Mouse (Mus musculus) fibroblast of lung, adult 2 months (primary cell): ENCODE measurements at regions not wholly inside any gene's neighbourhood (a gene's known extent, or its start where the extent isn't known, plus 50 kb on each side); places are given as distances from the start of the nearest gene placed in this dataset.
A peak's percentile ranks its signal among the peaks of the same experiment; 100 is the strongest.

Experiments
- DNase-seq: peaks from one replicate; pipeline ENCODE4 v3.0.0-alpha.2; 2011; ENCODE audit warnings: low read depth

- no peak for DNase-seq
Observed at GRCm38 (mm10) chr3:8004271-8004670, 1384.0 kb upstream of the 1700008P02Rik start.

DNA sequence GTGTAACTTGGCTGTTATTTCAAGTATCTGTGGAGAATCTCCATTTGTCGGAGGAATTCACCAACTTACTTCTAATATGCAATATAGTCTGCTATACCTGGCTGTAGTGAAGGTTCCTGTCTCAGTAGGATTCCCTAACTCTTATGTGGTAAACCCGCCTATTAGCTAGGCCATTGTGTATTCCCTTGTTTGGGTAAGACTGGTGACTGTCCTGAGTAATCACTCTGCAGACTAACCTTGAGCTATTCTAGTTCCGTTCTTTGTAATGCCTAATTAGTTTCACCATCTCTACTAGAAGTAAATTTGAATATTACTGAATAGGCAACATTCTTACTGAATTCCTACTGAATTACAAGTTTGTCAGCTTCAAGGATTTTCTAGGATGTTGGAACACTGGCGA lies 1380.8 kb upstream of the 1700008P02Rik start:
- no peak for DNase-seq

- no peak for DNase-seq
Observed at GRCm38 (mm10) chr3:7992322-7992721, 1372.1 kb upstream of the 1700008P02Rik start.

GRCm38 (mm10) chr3:7973287-7973686 lies 1353.0 kb upstream of the 1700008P02Rik start:
- DNase-seq: peak; percentile 13

DNA sequence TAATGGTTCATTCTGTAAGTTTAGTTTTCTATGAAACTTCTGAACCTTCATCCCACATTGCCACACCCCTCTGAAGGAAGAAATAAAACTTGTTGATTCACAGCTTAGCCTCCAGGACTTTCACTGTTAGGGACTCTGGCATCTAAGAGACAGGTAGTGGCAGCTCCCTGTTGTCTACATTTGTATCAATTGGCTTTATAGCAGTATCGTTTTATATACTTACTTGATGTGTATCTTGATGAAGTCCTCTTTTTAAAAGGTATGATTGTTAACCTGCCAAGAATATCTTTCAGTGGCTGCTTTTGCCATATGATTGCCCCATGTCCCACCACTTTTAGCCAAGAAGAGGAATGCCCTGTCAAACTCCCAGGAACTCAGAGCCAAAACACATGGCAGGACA lies 1333.7 kb upstream of the 1700008P02Rik start:
- no peak for DNase-seq

DNA sequence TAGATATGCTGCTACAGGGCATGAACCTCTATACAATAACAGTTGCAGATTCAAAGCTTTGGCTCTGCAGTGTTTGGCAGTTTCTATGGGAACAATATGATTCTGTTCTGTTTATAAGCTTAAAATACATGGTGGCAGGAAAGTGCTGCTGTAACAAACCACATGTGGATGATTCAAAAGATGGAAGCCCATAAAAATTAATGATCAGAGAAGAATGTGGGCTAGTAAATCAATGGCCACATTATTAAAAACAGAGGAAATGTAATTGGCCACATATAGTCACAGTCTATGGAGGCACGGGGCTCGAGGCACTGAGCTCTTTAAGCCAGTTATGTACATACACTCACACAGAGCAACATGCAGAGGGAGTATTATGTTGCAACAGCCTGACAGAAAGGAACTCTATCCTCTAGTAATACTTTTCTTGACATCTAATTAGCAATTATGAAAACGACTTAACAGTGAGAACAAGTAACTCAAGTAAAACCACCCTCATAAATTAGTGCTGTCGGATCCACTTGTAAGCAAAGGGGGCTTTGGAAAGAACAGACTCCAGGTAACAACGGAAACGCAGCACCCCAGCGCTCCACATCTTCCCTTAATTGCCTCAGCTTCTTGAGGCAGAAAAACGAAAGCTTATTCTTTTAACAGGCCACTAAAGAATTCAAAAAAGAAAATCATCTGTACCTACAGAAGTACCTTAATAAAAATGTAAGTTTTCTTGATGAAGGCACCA lies 1323.6 kb upstream of the 1700008P02Rik start:
- DNase-seq: no peak
